Comparison of ENCODE assay signal across 26 mouse cellular contexts in genomic region chr4:98864546-98864945, GRCm38 (mm10). TPM values are rescaled to one million over a fixed set of nuclear protein-coding genes. Genes with fewer than 3 reads are reported as not detected.
DNase-seq lines count a peak whose midpoint lies in the region; ATAC-seq lines count a peak whose summit lies in the region.
"Had no signal": no experiment of that assay in that cellular context is flagged by ENCODE, and none has a peak within 500 bp of the region (broad histone marks: within the 10 kb centered on the region; RNA-seq: fewer than 3 reads in every experiment).

No protein-coding gene starts in this region.

- no peak overlapping the region for H3K27ac ChIP-seq in heart, embryonic 12.5 days (ENCODE audit: poor library complexity, severe bottlenecking)
- H3K27ac ChIP-seq: forebrain, embryonic 12.5 days had no signal

- H3K9me3 ChIP-seq in heart, embryonic 12.5 days (replicated peaks): peaks cover 13% of the 10 kb centered on the region

- no peaks in the 10 kb centered on the region for H3K36me3 ChIP-seq in heart, embryonic 12.5 days
- H3K36me3 ChIP-seq: forebrain, embryonic 12.5 days; G1E had no signal

- no peak overlapping the region for H3K4me3 ChIP-seq in heart, embryonic 12.5 days
- H3K4me3 ChIP-seq: forebrain, embryonic 12.5 days had no signal

- no peaks in the 10 kb centered on the region for H3K27me3 ChIP-seq in heart, embryonic 12.5 days (replicated peaks)
- H3K27me3 ChIP-seq: forebrain, embryonic 12.5 days; Patski had no signal

- H3K9ac ChIP-seq in heart, embryonic 12.5 days: no peak overlapping the region
- H3K9ac ChIP-seq: forebrain, embryonic 12.5 days had no signal

- 73% methylated on average over 3 of the region's 3 CpGs for WGBS in heart, embryonic 12.5 days

- peak; percentile 46 for DNase-seq in heart, adult 11 months
- DNase-seq in ES-CJ7 (ENCODE audit: low read depth, low spot score): peak; percentile 83
- peak; percentile 83 for DNase-seq in R1 (ENCODE audit: low read depth, low spot score)
- no peak for DNase-seq in kidney, adult 11 months
- no peak for DNase-seq in left cerebral cortex, adult 18-20 months (ENCODE audit: low spot score in 2 of 2)
- DNase-seq in frontal cortex, adult 2 months (ENCODE audit: extremely low spot score in 1 of 2, low spot score in 1 of 2): no peak
- DNase-seq: adrenal gland, adult 8-10 months; adrenal gland, postnatal 14 days; adrenal gland, postnatal 36 days; cerebellum, adult 11-12 months; cerebellum, adult 2 months; cerebellum, adult 9-10 months; cerebellum, postnatal 10 days; cerebellum, postnatal 25 days had no signal

- H3K4me1 ChIP-seq in heart, embryonic 12.5 days (replicated peaks): no peaks in the 10 kb centered on the region
- H3K4me1 ChIP-seq: forebrain, embryonic 12.5 days had no signal

- H3K4me2 ChIP-seq in heart, embryonic 12.5 days: no peak overlapping the region
- H3K4me2 ChIP-seq: forebrain, embryonic 12.5 days had no signal

- no peak for ATAC-seq in heart, embryonic 12.5 days (ENCODE audit: insufficient number of reproducible peaks, low FRiP score)
- ATAC-seq: activated CD4-positive, CD25-positive, alpha-beta regulatory T cell, adult 4 months; forebrain, embryonic 14.5 days; forebrain, embryonic 16.5 days; Patski had no signal

RNA-seq across cellular contexts. Expression of gene I0C0044D17Rik, which starts 40.9 kb away (rescaled TPM):
- not detected in 2 replicates for polyA plus RNA-seq in heart, embryonic 12.5 days (2016; fragmentation: Nextera tagmentation; extraction: Ambion mirVana)
- not detected for total RNA-seq in left cerebral cortex, adult 18-20 months (2021)
- polyA plus RNA-seq in frontal cortex, adult 2 months (2012; rRNA removed): not detected in 2 replicates
- total RNA-seq: adrenal gland, adult 18-20 months; adrenal gland, adult 8-10 months; adrenal gland, postnatal 14 days; adrenal gland, postnatal 36 days; G1E had no signal
- polyA plus RNA-seq: activated CD4-positive, CD25-positive, alpha-beta regulatory T cell, adult 4 months; C2C12; cerebellum, adult 2 months; cortical plate, adult 2 months; embryonic facial prominence, embryonic 11.5 days; embryonic facial prominence, embryonic 14.5 days; forebrain, embryonic 12.5 days; forebrain, embryonic 14.5 days; forebrain, embryonic 16.5 days; G1E; Patski had no signal

RNA-seq across cellular contexts. Expression of gene Kank4, which starts 47.2 kb away (rescaled TPM):
- 0.42 and 0.49 TPM in 2 replicates for polyA plus RNA-seq in heart, embryonic 12.5 days (2016; fragmentation: Nextera tagmentation; extraction: Ambion mirVana)
- 1 to 10 TPM; 3.8 to 4.4 TPM for total RNA-seq in left cerebral cortex, adult 18-20 months (2021)
- polyA plus RNA-seq in frontal cortex, adult 2 months (2012; rRNA removed): 3.2 and 3.5 TPM in 2 replicates
- polyA plus RNA-seq: activated CD4-positive, CD25-positive, alpha-beta regulatory T cell, adult 4 months; C2C12; G1E; Patski had no signal

RNA-seq across cellular contexts. Expression of gene Usp1, which starts 59.1 kb away (rescaled TPM):
- 56.0 and 65.6 TPM in 2 replicates for polyA plus RNA-seq in heart, embryonic 12.5 days (2016; fragmentation: Nextera tagmentation; extraction: Ambion mirVana)
- total RNA-seq in left cerebral cortex, adult 18-20 months (2021): 10 to 100 TPM; 24.1 to 26.1 TPM
- 12.0 and 15.1 TPM in 2 replicates for polyA plus RNA-seq in frontal cortex, adult 2 months (2012; rRNA removed)

Comparison
In these comparisons a context has a peak if more than half of its experiments do, and no peak if none do; other contexts are left out.
1. DNase-seq: peak in heart, adult 11 months (single experiment), ES-CJ7 (single experiment) and R1 (single experiment); none in kidney, adult 11 months (single experiment), left cerebral cortex, adult 18-20 months (0 of 2) and frontal cortex, adult 2 months (0 of 2).